Mouse (Mus musculus) lung, postnatal 0 days (tissue): ENCODE data around the gene Uvrag.

ENCODE experiments used
- CTCF ChIP-seq: IDR thresholded peaks from 2 replicates; pipeline ENCODE4 v1.5.1; 2016; ENCODE audit warnings: antibody characterized with exemption, mild to moderate bottlenecking
- EP300 ChIP-seq: IDR thresholded peaks from 2 replicates; pipeline ENCODE4 v1.6.1; 2016; ENCODE audit warnings: antibody characterized with exemption, mild to moderate bottlenecking, control low read depth

- TF ChIP-seq CTCF (no peak), EP300 (no peak)
These were observed 125.5 kb downstream of the Uvrag start for GRCm38 (mm10) chr7:99015419-99015818.
